Mouse (Mus musculus): ENCODE measurements around the gene Cdkn2aipnl. TPM values are rescaled to one million over a fixed set of nuclear protein-coding genes. Genes with fewer than 3 reads are reported as not detected.

The Cdkn2aipnl gene
- polyA plus RNA-seq, 1 experiment from 2014 or later: 33.3 TPM

- Histone ChIP-seq H3K9me3 (ENCODE audit: low read length) (no peaks in the 10 kb centered on the region), H3K4me1 (ENCODE audit: insufficient read depth) (peaks cover 21% of the 10 kb centered on the region), H3K27me3 (ENCODE audit: insufficient read depth, low read length) (no peaks in the 10 kb centered on the region), H3K4me3 (ENCODE audit: low read depth, low read length) (no peak overlapping the region), H3K9ac (replicated peaks) (no peak overlapping the region), H3K27ac (ENCODE audit: low read depth) (no peak overlapping the region), H3K4me2 (ENCODE audit: low read depth, low read length) (no peak overlapping the region), H3K36me3 (replicated peaks; ENCODE audit: insufficient read depth, low read length) (no peaks in the 10 kb centered on the region)
- no peak for TF ChIP-seq EP300 (IDR thresholded peaks at IDR 0.05; ENCODE audit: low read depth)
- no peak for TF ChIP-seq CTCF (IDR thresholded peaks at IDR 0.05; ENCODE audit: low read depth)
- DNase-seq: peak; percentile 61
- 64% methylated on average over 15 of the region's 15 CpGs for WGBS (ENCODE audit: insufficient replicate concordance)
- ATAC-seq: peak; percentile 23; the same call in 1 of the 2 replicates
Measured at GRCm38 (mm10) chr11:51942602-51943499, 24.6 kb upstream of the Cdkn2aipnl start.

- Histone ChIP-seq H3K4me1 (ENCODE audit: insufficient read depth) (peaks cover 16% of the 10 kb centered on the region), H3K27ac (ENCODE audit: low read depth) (no peak overlapping the region), H3K36me3 (replicated peaks; ENCODE audit: insufficient read depth, low read length) (no peaks in the 10 kb centered on the region), H3K9ac (replicated peaks) (no peak overlapping the region), H3K27me3 (ENCODE audit: insufficient read depth, low read length) (no peaks in the 10 kb centered on the region), H3K4me2 (ENCODE audit: low read depth, low read length) (no peak overlapping the region), H3K4me3 (ENCODE audit: low read depth, low read length) (no peak overlapping the region), H3K9me3 (ENCODE audit: low read length) (no peaks in the 10 kb centered on the region)
- ATAC-seq (no peak; the same call in 1 of the 2 replicates), DNase-seq (no peak)
- TF ChIP-seq EP300 (IDR thresholded peaks at IDR 0.05; ENCODE audit: low read depth) (no peak), CTCF (IDR thresholded peaks at IDR 0.05; ENCODE audit: low read depth) (no peak)
- WGBS (ENCODE audit: insufficient replicate concordance): 47% methylated on average over 6 of the region's 6 CpGs
Measured at GRCm38 (mm10) chr11:51943500-51943841, 24.0 kb upstream of the Cdkn2aipnl start.

- Histone ChIP-seq H3K4me2 (ENCODE audit: low read depth, low read length) (no peak overlapping the region), H3K27me3 (ENCODE audit: insufficient read depth, low read length) (no peaks in the 10 kb centered on the region), H3K4me1 (ENCODE audit: insufficient read depth) (peaks cover 9% of the 10 kb centered on the region), H3K9me3 (ENCODE audit: low read length) (no peaks in the 10 kb centered on the region), H3K36me3 (replicated peaks; ENCODE audit: insufficient read depth, low read length) (no peaks in the 10 kb centered on the region), H3K27ac (ENCODE audit: low read depth) (no peak overlapping the region), H3K9ac (replicated peaks) (no peak overlapping the region), H3K4me3 (ENCODE audit: low read depth, low read length) (no peak overlapping the region)
- ATAC-seq (no peak), DNase-seq (no peak)
- 73% methylated on average over 3 of the region's 3 CpGs for WGBS (ENCODE audit: insufficient replicate concordance)
- TF ChIP-seq CTCF (IDR thresholded peaks at IDR 0.05; ENCODE audit: low read depth) (no peak), EP300 (IDR thresholded peaks at IDR 0.05; ENCODE audit: low read depth) (no peak)
Measured at GRCm38 (mm10) chr11:51944239-51944638, 23.2 kb upstream of the Cdkn2aipnl start.

DNA sequence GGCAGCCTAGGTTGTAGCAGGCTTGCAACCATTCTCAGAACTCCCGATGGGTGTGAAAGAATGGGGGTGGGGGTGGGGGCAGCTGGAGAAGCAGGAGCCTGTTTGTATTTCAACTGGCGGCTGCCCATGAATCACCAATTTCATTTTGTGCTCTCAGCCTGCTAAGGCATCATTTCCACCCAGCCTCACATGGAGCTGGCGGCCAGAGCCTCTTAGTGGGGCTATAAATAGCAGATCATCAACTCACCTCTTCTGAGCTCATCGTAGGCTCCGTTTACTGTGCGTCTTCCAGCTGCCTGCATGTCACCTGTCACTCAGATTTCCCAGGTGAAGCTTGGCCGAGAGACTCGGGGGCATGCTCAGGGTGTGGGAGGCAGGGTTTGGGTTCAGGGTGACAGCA is 21.9 kb upstream of the Cdkn2aipnl start:
- no peak overlapping the region for H3K27ac ChIP-seq (ENCODE audit: low read depth)
- H3K9me3 ChIP-seq (ENCODE audit: low read length): no peaks in the 10 kb centered on the region
- no peak overlapping the region for H3K4me2 ChIP-seq (ENCODE audit: low read depth, low read length)
- no peak overlapping the region for H3K4me3 ChIP-seq (ENCODE audit: low read depth, low read length)
- no peaks in the 10 kb centered on the region for H3K36me3 ChIP-seq (replicated peaks; ENCODE audit: insufficient read depth, low read length)
- TF ChIP-seq CTCF (IDR thresholded peaks at IDR 0.05; ENCODE audit: low read depth): no peak
- no peak for TF ChIP-seq EP300 (IDR thresholded peaks at IDR 0.05; ENCODE audit: low read depth)
- no peaks in the 10 kb centered on the region for H3K27me3 ChIP-seq (ENCODE audit: insufficient read depth, low read length)
- ATAC-seq (no peak), DNase-seq (no peak)
- 32% methylated on average over 8 of the region's 8 CpGs for WGBS (ENCODE audit: insufficient replicate concordance)
- H3K4me1 ChIP-seq (ENCODE audit: insufficient read depth): 0 out of 2 replicates have a peak, but pooled peaks cover 1% of the 10 kb centered on the region
- H3K9ac ChIP-seq (replicated peaks): no peak overlapping the region

DNA sequence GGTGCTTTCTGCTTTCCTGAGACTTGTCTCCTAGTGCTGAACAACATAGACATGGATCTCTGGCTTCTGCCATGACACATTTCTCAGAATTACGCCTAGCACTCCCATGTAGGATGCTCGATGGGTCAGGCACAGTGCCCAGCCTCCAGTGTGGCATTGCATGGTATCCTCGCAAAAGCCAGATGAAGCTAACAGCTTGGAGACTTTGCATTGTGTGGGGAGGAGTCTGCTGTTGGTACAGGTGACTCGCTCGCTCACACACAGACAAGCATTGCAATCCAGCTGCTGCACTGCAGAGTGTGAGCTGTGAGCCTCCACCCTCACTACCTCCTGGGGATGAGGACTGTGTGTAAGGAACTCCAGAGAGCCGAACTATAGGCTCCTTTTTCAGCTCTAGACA is 21.3 kb upstream of the Cdkn2aipnl start:
- WGBS (ENCODE audit: insufficient replicate concordance): 77% methylated on average over 6 of the region's 6 CpGs
- ATAC-seq (no peak), DNase-seq (no peak)
- H3K4me2 ChIP-seq (ENCODE audit: low read depth, low read length): no peak overlapping the region
- TF ChIP-seq CTCF (IDR thresholded peaks at IDR 0.05; ENCODE audit: low read depth) (no peak), EP300 (IDR thresholded peaks at IDR 0.05; ENCODE audit: low read depth) (no peak)
- H3K27me3 ChIP-seq (ENCODE audit: insufficient read depth, low read length): no peaks in the 10 kb centered on the region
- H3K9ac ChIP-seq (replicated peaks): no peak overlapping the region
- H3K4me1 ChIP-seq (ENCODE audit: insufficient read depth): no peaks in the 10 kb centered on the region
- no peaks in the 10 kb centered on the region for H3K9me3 ChIP-seq (ENCODE audit: low read length)
- H3K4me3 ChIP-seq (ENCODE audit: low read depth, low read length): no peak overlapping the region
- H3K36me3 ChIP-seq (replicated peaks; ENCODE audit: insufficient read depth, low read length): no peaks in the 10 kb centered on the region
- H3K27ac ChIP-seq (ENCODE audit: low read depth): no peak overlapping the region

- H3K4me2 ChIP-seq (ENCODE audit: low read depth, low read length): no peak overlapping the region
- WGBS (ENCODE audit: insufficient replicate concordance): 66% methylated on average over 9 of the region's 9 CpGs
- DNase-seq: no peak
- H3K4me1 ChIP-seq (ENCODE audit: insufficient read depth): no peaks in the 10 kb centered on the region
- H3K9me3 ChIP-seq (ENCODE audit: low read length): no peaks in the 10 kb centered on the region
- no peak overlapping the region for H3K9ac ChIP-seq (replicated peaks)
- TF ChIP-seq CTCF (IDR thresholded peaks at IDR 0.05; ENCODE audit: low read depth) (no peak), EP300 (IDR thresholded peaks at IDR 0.05; ENCODE audit: low read depth) (no peak)
- no peaks in the 10 kb centered on the region for H3K27me3 ChIP-seq (ENCODE audit: insufficient read depth, low read length)
- no peak for ATAC-seq
- no peak overlapping the region for H3K27ac ChIP-seq (ENCODE audit: low read depth)
- H3K36me3 ChIP-seq (replicated peaks; ENCODE audit: insufficient read depth, low read length): no peaks in the 10 kb centered on the region
- H3K4me3 ChIP-seq (ENCODE audit: low read depth, low read length): no peak overlapping the region
Measured at GRCm38 (mm10) chr11:51949155-51949840, 18.2 kb upstream of the Cdkn2aipnl start.
